Mouse (Mus musculus) limb, embryonic 11.5 days (tissue): Measurements from ENCODE around the gene Nudcd2. TPM values are rescaled to one million over a fixed set of nuclear protein-coding genes. Genes with fewer than 3 reads are reported as not detected.
A peak's percentile ranks its signal among the peaks of the same experiment; 100 is the strongest.

Experiments
- ATAC-seq: fragments of 200-750 bp; cut with Nextera tagmentation; 2 replicates; pipeline ENCODE4 v1.8.0; 2017; ENCODE audit warnings: low read depth; ENCODE audit not compliant: insufficient number of reproducible peaks, low FRiP score, low TSS enrichment
- DNase-seq: peaks from one replicate; pipeline ENCODE4 v3.0.0-alpha.2; 2015; ENCODE audit warnings: low spot score
- H3K27ac ChIP-seq: fragments of 300-500 bp; sonication (generic); replicated peaks from 2 replicates; pipeline ENCODE4 v1.5.1; 2014; ENCODE audit warnings: low read depth, mild to moderate bottlenecking, low read length
- H3K27me3 ChIP-seq: fragments of 300-500 bp; sonication (generic); 2 replicates; pipeline ENCODE4 v1.6.1; 2014; ENCODE audit warnings: mild to moderate bottlenecking, low read length, mixed read lengths; ENCODE audit not compliant: control insufficient read depth, insufficient read depth
- H3K36me3 ChIP-seq: fragments of 300-500 bp; sonication (generic); 2 replicates; pipeline ENCODE4 v1.6.1; 2014; ENCODE audit warnings: mild to moderate bottlenecking, low read length, moderate library complexity, mixed read lengths; ENCODE audit not compliant: control insufficient read depth, insufficient read depth
- H3K4me1 ChIP-seq: fragments of 300-500 bp; sonication (generic); 2 replicates; pipeline ENCODE4 v1.6.1; 2014; ENCODE audit warnings: low read length, mixed read lengths; ENCODE audit not compliant: control insufficient read depth, insufficient read depth
- H3K4me2 ChIP-seq: fragments of 300-500 bp; sonication (generic); 2 replicates; pipeline ENCODE4 v1.6.1; 2014; ENCODE audit warnings: low read depth, mild to moderate bottlenecking, moderate library complexity; ENCODE audit not compliant: severe bottlenecking
- H3K4me3 ChIP-seq: fragments of 300-500 bp; sonication (generic); 2 replicates; pipeline ENCODE4 v1.5.1; 2014; ENCODE audit warnings: low read depth, low read length
- H3K9ac ChIP-seq: fragments of 300-500 bp; sonication (generic); 2 replicates; pipeline ENCODE4 v1.6.1; 2014; ENCODE audit warnings: mild to moderate bottlenecking, low read length
- H3K9me3 ChIP-seq: fragments of 300-500 bp; sonication (generic); 2 replicates; pipeline ENCODE4 v1.6.1; 2016; ENCODE audit warnings: low read length; ENCODE audit not compliant: control insufficient read depth
- WGBS: fragments of 180-500 bp; shearing (Covaris S2); extraction: QIAGEN DNeasy Blood & Tissue Kit; methylation state at CpG from one replicate; pipeline ENCODE4 v1.1.7; 2014; 5-methylcytosine and 5-hydroxymethylcytosine counted together
- polyA plus RNA-seq: library from polyadenylated mRNA; unstranded; fragments of >200 nt; fragmentation: Nextera tagmentation; extraction: Ambion mirVana; gene quantifications from 2 replicates; pipeline ENCODE4 v1.2.1, GENCODE M21; 2014

The Nudcd2 gene
- polyA plus RNA-seq, result 231 TPM in 2 replicates

- under 1% methylated on average over 52 of the region's 52 CpGs for WGBS
- Histone ChIP-seq H3K9me3 (no peaks in the 10 kb centered on the region), H3K27ac (peak within 1 kb of the TSS; percentile 73), H3K9ac (peak within 1 kb of the TSS; percentile 84), H3K4me3 (peak within 1 kb of the TSS; percentile 68), H3K36me3 (peaks cover 8% of the 10 kb centered on the region; the same call in 1 of the 2 replicates), H3K4me2 (peak within 1 kb of the TSS; percentile 69), H3K4me1 (no peaks in the 10 kb centered on the region), H3K27me3 (no peaks in the 10 kb centered on the region)
- ATAC-seq, result peak; percentile 99
- peak; percentile 93 for DNase-seq
Observed at GRCm38 (mm10) chr11:40733339-40734174, at the start of gene Nudcd2, which contains the start of gene Hmmr. Gene Nudcd2, plus strand, starts transcription at chr11:40733667. Gene Hmmr, minus strand, starts transcription at chr11:40733422.

- Histone ChIP-seq H3K27ac (no peak overlapping the region), H3K4me3 (no peak overlapping the region), H3K4me1 (peaks cover 3% of the 10 kb centered on the region; the same call in 1 of the 2 replicates), H3K9me3 (no peaks in the 10 kb centered on the region), H3K9ac (no peak overlapping the region), H3K27me3 (no peaks in the 10 kb centered on the region), H3K36me3 (no peaks in the 10 kb centered on the region; the same call in 1 of the 2 replicates), H3K4me2 (no peak overlapping the region)
- ATAC-seq (no peak), DNase-seq (no peak)
- 81% methylated on average over 5 of the region's 5 CpGs for WGBS
Observed at GRCm38 (mm10) chr11:40690444-40691127, 42.9 kb upstream of the Nudcd2 start.

GRCm38 (mm10) chr11:40692101-40692509 is 41.4 kb upstream of the Nudcd2 start:
- Histone ChIP-seq H3K36me3 (no peaks in the 10 kb centered on the region; the same call in 1 of the 2 replicates), H3K4me3 (peak overlapping the region; percentile 69), H3K4me2 (peak overlapping the region; percentile 69), H3K9me3 (no peaks in the 10 kb centered on the region), H3K27me3 (no peaks in the 10 kb centered on the region), H3K4me1 (peaks cover 3% of the 10 kb centered on the region; the same call in 1 of the 2 replicates), H3K9ac (peak overlapping the region; percentile 61), H3K27ac (no peak overlapping the region)
- ATAC-seq, result peak; percentile 48
- under 1% methylated on average over 28 of the region's 28 CpGs for WGBS
- DNase-seq, result no peak

GRCm38 (mm10) chr11:40692511-40693365 is 40.7 kb upstream of the Nudcd2 start:
- no peaks in the 10 kb centered on the region for H3K9me3 ChIP-seq
- H3K9ac ChIP-seq, result peak overlapping the region; percentile 61
- DNase-seq, result peak; percentile 93
- 1% methylated on average over 33 of the region's 36 CpGs for WGBS
- H3K27me3 ChIP-seq, result no peaks in the 10 kb centered on the region
- peak overlapping the region; percentile 69 for H3K4me2 ChIP-seq
- H3K4me3 ChIP-seq, result peak overlapping the region; percentile 69
- peak; percentile 91 for ATAC-seq
- H3K36me3 ChIP-seq, result no peaks in the 10 kb centered on the region
- H3K27ac ChIP-seq, result peak overlapping the region; percentile 97; the same call in 1 of the 2 replicates
- H3K4me1 ChIP-seq, result peaks cover 3% of the 10 kb centered on the region; the same call in 1 of the 2 replicates

GRCm38 (mm10) chr11:40693366-40693951 is 40.0 kb upstream of the Nudcd2 start:
- Histone ChIP-seq H3K27ac (peak overlapping the region; percentile 97), H3K9ac (peak overlapping the region; percentile 55), H3K4me2 (peak overlapping the region; percentile 69), H3K27me3 (no peaks in the 10 kb centered on the region), H3K4me1 (peaks cover 3% of the 10 kb centered on the region; the same call in 1 of the 2 replicates), H3K4me3 (peak overlapping the region; percentile 69), H3K36me3 (no peaks in the 10 kb centered on the region), H3K9me3 (no peaks in the 10 kb centered on the region)
- no peak for ATAC-seq
- under 1% methylated on average over 16 of the region's 16 CpGs for WGBS
- DNase-seq, result peak; percentile 75

- H3K9ac ChIP-seq, result peak overlapping the region; percentile 89
- no peaks in the 10 kb centered on the region for H3K36me3 ChIP-seq
- no peaks in the 10 kb centered on the region for H3K9me3 ChIP-seq
- peak; percentile 80 for DNase-seq
- no peaks in the 10 kb centered on the region for H3K27me3 ChIP-seq
- peak; percentile 66 for ATAC-seq
- peak overlapping the region; percentile 97 for H3K27ac ChIP-seq
- peak overlapping the region; percentile 69 for H3K4me3 ChIP-seq
- WGBS, result under 1% methylated on average over 31 of the region's 31 CpGs
- peaks cover 3% of the 10 kb centered on the region; the same call in 1 of the 2 replicates for H3K4me1 ChIP-seq
- peak overlapping the region; percentile 69 for H3K4me2 ChIP-seq
Observed at GRCm38 (mm10) chr11:40694311-40695087, 39.0 kb upstream of the Nudcd2 start.

GRCm38 (mm10) chr11:40695103-40695502 is 38.4 kb upstream of the Nudcd2 start, which contains the start of gene Mat2b:
Gene Mat2b, minus strand, starts transcription at chr11:40695203.
- H3K27me3 ChIP-seq, result no peaks in the 10 kb centered on the region
- peak within 1 kb of the TSS; percentile 89 for H3K9ac ChIP-seq
- DNase-seq (no peak), ATAC-seq (no peak)
- H3K4me3 ChIP-seq, result peak within 1 kb of the TSS; percentile 69
- peaks cover 3% of the 10 kb centered on the region; the same call in 1 of the 2 replicates for H3K4me1 ChIP-seq
- 84% methylated on average over 9 of the region's 9 CpGs for WGBS
- H3K27ac ChIP-seq, result peak within 1 kb of the TSS; percentile 97
- no peaks in the 10 kb centered on the region for H3K9me3 ChIP-seq
- no peaks in the 10 kb centered on the region for H3K36me3 ChIP-seq
- H3K4me2 ChIP-seq, result peak within 1 kb of the TSS; percentile 69
